Mouse (Mus musculus): ENCODE data around the gene Dap3.
"Not testable (repeated sequence)": the region's sequence is repeated elsewhere in the genome, so short reads cannot be mapped to it uniquely, and the experiment has no call there.

Gene Dap3

DNA sequence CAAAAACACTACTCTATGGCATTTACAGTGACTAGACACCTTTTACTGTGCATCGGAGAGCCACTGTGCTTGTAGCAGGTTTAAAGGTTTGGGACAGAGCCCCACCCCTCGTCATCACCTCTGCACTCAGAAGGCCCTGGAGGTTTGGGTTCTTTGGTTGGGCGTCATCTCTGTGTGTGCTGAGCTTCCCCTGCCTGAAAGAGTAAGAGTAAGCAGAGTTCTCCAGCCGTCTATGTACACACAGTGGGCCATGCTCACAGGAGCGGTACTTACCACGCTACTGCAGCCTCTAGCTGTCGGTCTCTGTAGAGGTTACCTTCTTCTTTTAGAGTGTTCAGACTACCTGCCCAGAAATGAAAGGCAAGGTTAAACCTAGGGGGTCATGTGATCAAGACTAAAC is 38.4 kb downstream of the Dap3 start:
- DNase-seq (ENCODE audit: low read depth) = no peak

GRCm38 (mm10) chr3:88906393-88907159 is 44.4 kb downstream of the Dap3 start:
- DNase-seq (ENCODE audit: low read depth) = no peak

DNA sequence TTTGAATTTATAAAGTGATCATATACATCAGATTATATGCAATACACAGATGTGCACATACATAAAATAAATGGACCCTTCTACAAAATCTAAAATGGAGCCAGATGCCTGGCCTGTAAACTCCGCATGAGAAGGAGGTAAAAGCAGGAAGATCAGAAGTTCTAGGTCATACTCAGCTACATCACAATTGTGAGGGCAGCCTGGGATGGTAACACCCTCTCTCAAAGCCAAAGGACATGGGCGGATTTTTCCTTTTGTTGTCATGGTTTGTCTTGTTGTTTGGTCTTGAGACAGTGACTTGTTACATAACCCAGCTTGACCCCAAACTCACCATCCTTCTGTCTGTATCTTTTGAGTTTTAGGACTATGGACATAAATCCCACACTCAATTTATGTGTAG is 45.2 kb downstream of the Dap3 start:
- no peak for DNase-seq (ENCODE audit: low read depth)

DNA sequence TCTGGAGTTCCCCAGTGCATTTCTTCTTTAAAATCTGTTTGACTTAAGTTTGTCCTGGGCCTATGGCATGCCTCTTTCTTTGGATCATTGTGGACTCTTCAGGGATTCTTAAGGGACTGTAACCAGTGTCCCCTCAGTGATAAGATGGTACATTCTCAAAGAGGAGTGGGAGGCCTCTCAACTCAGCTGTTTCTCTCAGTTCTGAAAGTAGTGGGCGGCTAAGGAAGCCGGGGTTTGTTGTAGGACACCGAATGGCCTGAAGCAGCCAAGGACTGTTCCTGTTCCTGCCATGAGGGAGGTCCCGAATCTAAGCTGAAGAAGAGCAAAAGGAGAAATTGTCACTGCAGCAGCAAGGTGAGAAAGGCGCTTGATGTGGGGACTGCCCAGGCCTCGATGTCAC is 45.8 kb downstream of the Dap3 start:
- DNase-seq (ENCODE audit: low read depth) = no peak

- DNase-seq (ENCODE audit: low read depth) = no peak
Measured at GRCm38 (mm10) chr3:88904803-88905202, 46.2 kb downstream of the Dap3 start.

DNA sequence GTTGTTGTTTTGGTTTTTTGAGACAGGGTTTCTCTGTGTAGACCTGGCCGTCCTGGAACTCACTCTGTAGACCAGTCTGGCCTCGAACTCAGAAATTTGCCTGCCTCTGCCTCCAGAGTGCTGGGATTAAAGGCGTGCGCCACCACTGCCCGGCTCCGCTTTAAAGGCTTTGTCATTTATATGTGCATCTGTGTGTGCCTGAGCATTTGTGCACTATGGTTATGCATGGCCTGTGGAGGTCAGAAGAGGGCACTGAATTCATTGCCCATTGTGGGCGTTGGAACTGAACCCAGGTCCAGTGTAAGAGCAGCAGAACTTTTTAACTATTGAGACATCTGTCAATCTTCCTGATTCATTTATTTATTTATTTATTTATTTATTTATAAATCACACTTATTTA is 58.0 kb downstream of the Dap3 start:
- DNase-seq (ENCODE audit: low read depth) = not testable (repeated sequence)

- DNase-seq (ENCODE audit: low read depth) = not testable (repeated sequence)
Measured at GRCm38 (mm10) chr3:88882536-88882935, 68.4 kb downstream of the Dap3 start.
